Mouse (Mus musculus) kidney, adult 2 months (tissue): ENCODE results near the gene Ntng2.

ENCODE experiments used
- CTCF ChIP-seq: fragments of 200-500 bp; conservative IDR thresholded peaks from 2 replicates; pipeline ENCODE4 v1.5.1; 2011; ENCODE audit warnings: low read depth, mild to moderate bottlenecking, control low read depth, low read length, moderate library complexity, mixed read lengths; ENCODE audit not compliant: insufficient read depth, insufficient read length
- POLR2A ChIP-seq: fragments of 200-500 bp; IDR thresholded peaks from one replicate; pipeline ENCODE4 v1.6.1; 2011; ENCODE audit warnings: low read depth, low read length, control low read depth

GRCm38 (mm10) chr2:29174887-29175286, 77.9 kb downstream of the Ntng2 start:
- TF ChIP-seq CTCF, result no peak
- TF ChIP-seq POLR2A, result no peak
